Mouse (Mus musculus) gonadal fat pad, adult 2 months (tissue): ENCODE measurements around the gene Cplx1. TPM values are rescaled to one million over a fixed set of nuclear protein-coding genes. Genes with fewer than 3 reads are reported as not detected.
A peak's percentile ranks its signal among the peaks of the same experiment; 100 is the strongest.

ENCODE experiments used
- DNase-seq: peaks from one replicate; pipeline ENCODE4 v3.0.0-alpha.2; 2012; ENCODE audit warnings: low read depth
- polyA plus RNA-seq: library from polyadenylated mRNA; depleted of rRNA; stranded (reverse); fragments of >200 nt; gene quantifications from 2 replicates; pipeline ENCODE4 v1.2.3, GENCODE M21; 2012; rRNA removed

Gene Cplx1
- polyA plus RNA-seq = 0.13 and 0.20 TPM in 2 replicates

GRCm38 (mm10) chr5:108549489-108550206, at the start of gene Cplx1:
TSS of gene Cplx1 (minus strand) at chr5:108550024.
- DNase-seq = no peak

- DNase-seq = no peak
These were observed 31.6 kb upstream of the Cplx1 start for GRCm38 (mm10) chr5:108581361-108581891.

- DNase-seq = no peak
These were observed 23.2 kb upstream of the Cplx1 start for GRCm38 (mm10) chr5:108573054-108573453.

GRCm38 (mm10) chr5:108570991-108571390, 21.2 kb upstream of the Cplx1 start:
- DNase-seq = no peak

DNA sequence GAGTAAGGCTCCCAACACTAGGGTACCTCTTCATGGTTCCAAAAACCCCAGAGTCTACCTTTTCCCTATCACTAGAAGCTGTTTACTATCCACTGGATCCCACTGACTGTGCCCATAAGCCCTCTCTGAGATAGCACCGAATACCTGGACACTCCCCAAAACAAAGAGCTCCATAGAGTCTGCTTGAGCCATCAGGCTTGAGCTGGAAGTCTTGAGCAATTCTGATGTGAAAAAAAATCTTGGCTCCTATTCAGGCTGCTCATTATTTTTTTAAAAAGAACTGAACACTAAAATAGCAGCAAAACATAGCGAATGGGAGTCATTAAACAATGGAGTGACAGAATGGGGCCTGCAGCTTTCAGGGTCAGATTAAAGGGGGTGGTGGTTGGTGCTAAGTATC, 17.3 kb upstream of the Cplx1 start:
- peak; percentile 19 for DNase-seq

- no peak for DNase-seq
These were observed 16.7 kb upstream of the Cplx1 start for GRCm38 (mm10) chr5:108566523-108566922.

GRCm38 (mm10) chr5:108565381-108565780, 15.6 kb upstream of the Cplx1 start:
- no peak for DNase-seq

DNA sequence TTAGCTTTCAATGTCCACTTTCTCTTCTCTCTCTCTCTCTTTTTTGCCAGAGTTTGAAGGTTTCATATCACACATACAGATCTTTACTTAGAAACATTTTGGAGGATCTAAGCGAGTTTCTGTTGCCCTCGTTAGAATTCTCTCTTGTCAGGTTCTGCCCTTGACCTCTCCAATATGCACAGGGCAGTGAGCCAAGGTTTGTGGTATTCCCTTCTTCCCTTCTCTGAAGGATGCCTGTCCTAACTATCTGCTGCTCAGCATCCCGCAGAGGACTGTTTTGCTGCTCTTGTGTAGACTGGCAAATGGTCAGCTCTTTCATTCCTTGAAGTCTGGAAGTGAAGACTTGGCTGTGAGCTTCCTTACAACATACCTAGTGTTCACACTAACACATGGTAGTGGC, 14.5 kb upstream of the Cplx1 start:
- DNase-seq = no peak

DNA sequence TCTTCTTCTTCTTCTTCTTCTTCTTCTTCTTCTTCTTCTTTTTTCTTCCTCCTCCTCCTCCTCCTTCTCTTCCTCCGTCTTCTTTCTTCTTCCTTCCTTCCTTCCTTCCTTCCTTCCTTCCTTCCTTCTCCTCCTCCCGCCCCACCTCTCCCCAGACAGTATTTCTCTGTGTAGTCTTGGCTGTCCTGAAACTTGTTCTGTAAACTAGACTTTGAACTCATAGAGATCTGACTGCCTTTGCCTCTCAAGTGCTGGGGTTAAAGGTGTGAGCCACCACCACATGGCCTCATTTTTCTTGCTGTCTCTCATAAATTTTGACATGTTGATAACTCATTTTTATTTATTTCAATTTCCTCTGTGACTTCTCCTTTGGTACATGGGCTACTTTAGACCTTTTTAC, 12.7 kb upstream of the Cplx1 start:
- DNase-seq = no peak

DNA sequence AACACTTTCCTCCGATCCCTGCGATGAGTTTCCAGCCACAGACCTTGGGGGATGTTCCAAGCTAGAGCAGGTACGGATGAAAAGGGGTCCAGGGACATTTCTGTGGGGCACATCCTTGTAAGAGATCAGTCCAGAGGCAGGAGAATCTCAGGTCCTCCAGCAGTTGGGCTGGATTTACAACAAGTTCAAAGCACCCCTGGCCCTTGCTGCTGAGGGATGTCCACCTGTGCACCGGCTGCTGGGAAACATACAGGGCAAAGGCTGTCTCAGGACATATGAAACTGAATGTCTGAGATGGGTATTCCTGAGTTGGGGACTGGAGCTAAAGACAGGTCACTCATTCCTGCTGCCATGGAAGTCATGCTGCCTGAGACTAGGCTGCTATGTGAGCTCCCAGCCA, 7.2 kb upstream of the Cplx1 start:
- DNase-seq = no peak

DNA sequence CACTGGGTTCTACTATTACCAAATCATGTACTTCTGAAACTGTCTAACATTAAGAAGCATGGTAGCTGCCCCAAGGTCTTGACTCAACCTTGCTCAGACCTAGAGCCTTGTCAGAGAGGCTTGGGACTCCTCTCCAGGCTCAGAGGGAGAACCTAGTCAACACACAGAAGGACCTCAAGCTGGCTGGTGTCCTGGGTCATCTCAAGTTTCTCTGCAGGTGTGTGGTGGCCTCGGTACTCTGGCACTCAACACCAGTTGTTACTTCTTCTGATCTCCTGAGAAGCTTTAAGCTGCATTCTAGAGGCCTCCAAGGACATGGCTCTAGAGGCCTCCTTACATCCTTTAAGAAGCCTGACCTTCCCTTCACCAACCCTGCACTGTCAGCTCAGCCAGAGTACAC, 4.2 kb upstream of the Cplx1 start:
- no peak for DNase-seq

DNA sequence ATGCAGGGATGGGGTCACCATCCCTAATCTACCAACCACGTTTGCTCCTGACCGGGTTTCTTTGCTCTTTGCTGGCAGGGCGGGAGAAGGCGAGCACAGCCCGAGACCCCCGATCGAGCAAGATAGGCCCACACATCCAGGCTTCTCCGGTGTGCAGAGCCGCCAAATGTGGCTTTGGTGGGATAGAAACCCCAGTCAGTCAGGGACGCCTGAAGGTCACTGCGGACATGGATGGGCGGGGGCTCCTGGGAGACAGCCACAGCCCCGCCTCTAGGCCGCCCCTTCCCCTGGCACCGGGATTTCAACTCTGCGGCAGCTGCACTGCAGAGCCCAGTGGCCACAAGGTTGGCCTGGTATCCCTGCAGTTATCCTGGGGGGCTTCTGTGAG, 377 bp upstream of the Cplx1 start:
- no peak for DNase-seq

GRCm38 (mm10) chr5:108549137-108549488, 711 bp downstream of the Cplx1 start:
- DNase-seq = no peak

DNA sequence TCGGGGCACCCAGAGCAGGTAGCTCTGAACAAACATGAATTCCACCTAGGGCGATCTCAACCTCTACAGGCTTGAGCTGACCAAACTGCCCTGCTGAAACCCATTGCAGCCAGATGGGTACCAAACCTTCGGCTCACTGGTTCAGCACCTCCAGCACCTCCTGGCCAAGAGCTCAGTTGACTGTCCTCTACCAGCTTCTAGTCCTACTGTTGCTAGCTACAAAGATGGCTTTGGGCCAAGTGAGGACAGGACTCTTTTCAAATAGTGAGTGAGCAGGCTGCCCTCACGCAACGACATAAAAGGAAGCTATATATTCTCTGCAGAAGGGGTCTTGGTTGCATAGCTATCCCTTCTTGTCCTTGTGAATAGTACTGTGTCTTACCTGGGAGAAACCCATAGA, 2.2 kb downstream of the Cplx1 start:
- DNase-seq = no peak

GRCm38 (mm10) chr5:108543516-108544291, 6.1 kb downstream of the Cplx1 start:
- DNase-seq = no peak

- DNase-seq = no peak
These were observed 15.6 kb downstream of the Cplx1 start for GRCm38 (mm10) chr5:108534188-108534587.

DNA sequence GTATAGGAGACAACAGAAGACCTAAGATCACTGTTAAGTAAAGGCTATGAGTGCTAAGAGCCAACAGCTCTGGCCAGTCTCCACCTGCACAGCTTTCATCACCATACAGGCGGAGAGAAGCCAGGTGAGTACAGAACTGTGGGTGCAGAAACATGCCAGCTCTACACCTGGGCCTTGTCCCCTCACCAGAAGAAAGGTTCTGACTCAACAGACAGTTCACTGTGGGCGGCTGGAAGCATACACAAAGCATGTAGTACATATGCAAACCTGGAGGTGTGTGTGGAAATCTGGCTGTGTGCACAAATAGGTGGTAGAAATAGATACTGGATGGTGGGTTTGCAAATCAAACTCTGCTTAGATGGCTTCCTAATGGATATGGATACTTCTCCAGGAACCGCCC, 27.2 kb downstream of the Cplx1 start:
- DNase-seq = no peak

DNA sequence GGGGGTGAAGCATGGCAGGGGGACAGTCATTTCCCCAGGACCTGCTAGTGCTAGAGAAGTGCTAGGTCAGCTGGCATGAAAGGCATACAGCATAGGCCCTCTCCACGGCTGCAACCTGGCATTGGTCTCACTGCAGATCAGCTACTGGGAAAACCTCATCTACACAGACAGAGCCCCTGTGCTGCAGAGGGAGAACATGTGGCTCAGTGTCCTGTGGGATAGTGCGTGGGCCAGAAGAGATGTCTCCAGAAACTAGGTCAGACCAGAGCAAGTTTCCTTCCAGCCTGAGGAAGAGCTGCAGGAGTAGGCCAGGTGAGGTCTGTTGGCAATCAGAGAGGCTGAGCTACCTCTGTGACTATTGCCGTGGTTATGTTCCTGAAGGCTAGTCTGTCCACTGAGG, 27.9 kb downstream of the Cplx1 start:
- no peak for DNase-seq

- no peak for DNase-seq
These were observed 28.8 kb downstream of the Cplx1 start for GRCm38 (mm10) chr5:108521016-108521415.

GRCm38 (mm10) chr5:108520153-108520552, 29.7 kb downstream of the Cplx1 start:
- DNase-seq = no peak

- DNase-seq = no peak
These were observed 30.9 kb downstream of the Cplx1 start for GRCm38 (mm10) chr5:108518951-108519350.

DNA sequence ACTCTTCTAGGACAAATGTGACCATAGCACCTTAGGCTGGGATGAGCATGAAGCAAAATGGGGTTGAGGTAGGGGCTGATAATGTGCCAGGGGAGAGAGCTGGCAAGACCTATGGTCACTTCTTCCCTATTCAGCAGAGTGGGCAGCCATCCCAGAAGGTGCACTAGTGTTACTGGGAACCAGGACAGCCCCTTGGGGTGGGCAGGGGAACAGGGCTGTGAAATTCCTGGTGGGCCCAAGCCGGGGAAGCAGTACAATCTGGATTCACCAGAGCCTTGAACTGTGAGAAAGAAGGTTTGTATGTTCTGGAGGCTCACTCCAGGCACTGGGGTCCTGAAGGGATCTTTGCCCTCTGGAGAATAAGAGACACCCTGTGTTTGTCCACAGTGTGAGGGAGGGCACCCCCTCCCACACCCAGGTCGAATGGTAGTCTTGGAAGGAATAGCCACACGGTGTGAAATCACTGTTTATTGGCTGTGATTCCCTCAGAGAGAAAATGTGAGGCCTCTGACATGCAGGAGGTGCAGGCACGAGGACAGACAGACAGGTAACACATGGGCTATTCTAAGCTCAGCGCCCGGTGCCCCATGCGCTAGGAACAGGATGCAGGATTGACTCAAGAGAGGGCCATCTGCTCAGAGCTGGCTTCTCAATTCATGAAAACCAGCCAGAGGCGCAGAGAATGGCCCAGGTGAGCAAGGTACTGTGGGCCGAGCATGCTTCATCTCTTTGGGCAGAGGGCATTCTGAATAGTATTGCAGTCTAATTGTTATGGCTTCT, 31.5 kb downstream of the Cplx1 start:
- DNase-seq = no peak
